Mouse (Mus musculus) thymus, adult 2 months (tissue): ENCODE results near the gene Ttc39a.

Source experiments
- CTCF ChIP-seq: fragments of 200-500 bp; IDR thresholded peaks from 2 replicates; pipeline ENCODE4 v1.5.1; 2012; ENCODE audit warnings: mild to moderate bottlenecking, control low read depth, low read length, moderate library complexity, borderline replicate concordance; ENCODE audit not compliant: control insufficient read depth, poor library complexity, insufficient read depth; ENCODE audit errors: extremely low read depth
- POLR2A ChIP-seq: fragments of 200-500 bp; IDR thresholded peaks from 2 replicates; pipeline ENCODE4 v1.6.1; 2012; ENCODE audit warnings: mild to moderate bottlenecking, low read length, control low read depth, moderate library complexity; ENCODE audit not compliant: control insufficient read depth, poor library complexity, insufficient read depth; ENCODE audit errors: extremely low read depth

GRCm38 (mm10) chr4:109493581-109493980 lies 87.2 kb downstream of the Ttc39a start:
- TF ChIP-seq CTCF, result no peak
- no peak for TF ChIP-seq POLR2A
